Mouse (Mus musculus) heart, postnatal 10 days (tissue): Measurements from ENCODE around the gene Olfr10. TPM values are rescaled to one million over a fixed set of nuclear protein-coding genes. Genes with fewer than 3 reads are reported as not detected.
"Not testable (repeated sequence)": the region's sequence is repeated elsewhere in the genome, so short reads cannot be mapped to it uniquely, and the experiment has no call there.

Source experiments
- DNase-seq, 2 experiments: peaks; one replicate each; pipeline ENCODE4 v3.0.0; 2021
- intact Hi-C: fragments of 180-260 bp; cut with DNase I; formaldehyde crosslinking; loops from one replicate; pipeline ENCODE4 v1.15.1; 2025
- total RNA-seq, 2 experiments: library from RNA; stranded (reverse); gene quantifications; 2 replicates each; pipeline ENCODE4 v1.2.3; 2021

The Olfr10 gene
- total RNA-seq, 2 experiments from 2014 or later = not detected

- DNase-seq, intact Hi-C loops: not testable (repeated sequence)
Measured at GRCm38 (mm10) chr11:49308547-49308946, 4.0 kb downstream of the Olfr10 start.

- intact Hi-C loops = no loop called here
- DNase-seq = no peak
Measured at GRCm38 (mm10) chr11:49322442-49322841, 17.9 kb downstream of the Olfr10 start, which contains the start of gene Olfr1391. Olfr1391 (plus strand) TSS chr11:49322742.

- intact Hi-C loops = no loop called here
- DNase-seq = no peak
Measured at GRCm38 (mm10) chr11:49326726-49327125, 22.2 kb downstream of the Olfr10 start.

- intact Hi-C loops = no loop called here
- DNase-seq = no peak
Measured at GRCm38 (mm10) chr11:49329686-49330085, 25.1 kb downstream of the Olfr10 start.

DNA sequence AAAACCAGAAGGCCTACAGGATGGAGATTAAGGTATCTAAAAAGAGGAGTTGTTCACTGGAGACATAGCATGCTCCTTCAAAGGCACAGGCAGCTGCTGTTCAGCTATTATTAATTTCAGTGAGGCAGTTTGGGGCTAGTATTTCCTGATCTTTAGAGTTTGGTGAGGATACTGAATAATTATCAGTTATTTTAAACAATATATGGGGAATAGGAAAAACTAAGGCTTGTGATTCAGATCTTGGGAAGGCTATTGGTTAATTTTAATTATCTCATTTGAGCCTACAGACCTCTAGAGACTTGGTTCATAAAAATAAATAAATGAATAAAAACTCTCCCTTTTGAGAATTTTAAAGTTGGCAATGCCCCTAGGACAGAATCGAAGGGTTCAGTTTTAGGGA, 30.3 kb downstream of the Olfr10 start, which contains the start of gene Olfr1390:
TSS of gene Olfr1390 (plus strand) at position 301 of the 400 bp plus-strand sequence.
- no peak for DNase-seq
- intact Hi-C loops = no loop called here

- no peak for DNase-seq
- intact Hi-C loops = no loop called here
Measured at GRCm38 (mm10) chr11:49337150-49337832, 32.8 kb downstream of the Olfr10 start.

Other genes with a start within 250 kb of the Olfr10 start
- gene Tgtp2, start 240.5 kb upstream of the Olfr10 start, total RNA-seq = not detected
- 1 to 10 TPM; 1.7 to 2.2 TPM for gene Ifi47, start 228.2 kb upstream of the Olfr10 start, total RNA-seq
- gene Olfr1396, start 189.9 kb upstream of the Olfr10 start, total RNA-seq = 1 to 10 TPM; 1.1 to 1.5 TPM
- gene Olfr1395, start 162.5 kb upstream of the Olfr10 start, total RNA-seq = not detected
- gene Olfr1394, start 150.4 kb upstream of the Olfr10 start, total RNA-seq = not detected
- gene Btnl9, start 117.6 kb upstream of the Olfr10 start, total RNA-seq = 10 to 100 TPM; 59.3 to 60.3 TPM
- gene Zfp62, start 101.4 kb upstream of the Olfr10 start, total RNA-seq = 10 to 100 TPM; 30.0 to 39.8 TPM
- gene Mgat1, start 60.5 kb upstream of the Olfr10 start, total RNA-seq = 10 to 100 TPM; 84.4 to 86.9 TPM
- under 1 TPM; 0.17 to 0.35 TPM for gene Olfr1393, start 26.4 kb upstream of the Olfr10 start, total RNA-seq
- gene Olfr1392, start 19.5 kb upstream of the Olfr10 start, total RNA-seq = not detected
- gene Olfr1391, start 18.0 kb downstream of the Olfr10 start, total RNA-seq = not detected
- gene Olfr1390, start 30.4 kb downstream of the Olfr10 start, total RNA-seq = not detected
- gene Olfr1389, start 118.3 kb downstream of the Olfr10 start, total RNA-seq = not detected
- gene Olfr1388, start 131.9 kb downstream of the Olfr10 start, total RNA-seq = under 1 TPM; 0.10 to 0.14 TPM
- not detected for gene Olfr1387, start 150.6 kb downstream of the Olfr10 start, total RNA-seq
- not detected for gene Olfr1386, start 160.3 kb downstream of the Olfr10 start, total RNA-seq
- gene Olfr1385, start 184.3 kb downstream of the Olfr10 start, total RNA-seq = not detected
- under 1 TPM in 1 of 2 experiments, not detected in 1; 0.42 TPM for gene Olfr1384, start 202.0 kb downstream of the Olfr10 start, total RNA-seq
- under 1 TPM; 0.69 to 0.91 TPM for gene Olfr1383, start 214.9 kb downstream of the Olfr10 start, total RNA-seq
- not detected for gene Olfr1382, start 223.5 kb downstream of the Olfr10 start, total RNA-seq
- gene Olfr1381, start 238.7 kb downstream of the Olfr10 start, total RNA-seq = not detected